Mouse (Mus musculus): ENCODE results near the gene Thsd4. TPM values are rescaled to one million over a fixed set of nuclear protein-coding genes. Genes with fewer than 3 reads are reported as not detected.
A peak's percentile ranks its signal among the peaks of the same experiment; 100 is the strongest.

The Thsd4 gene
- polyA plus RNA-seq, 1 experiment from 2014 or later: 8.7 TPM

GRCm38 (mm10) chr9:60234233-60235115, 287.4 kb downstream of the Thsd4 start:
- 0 out of 2 replicates have a peak, but pooled peaks have one; percentile 63 for ATAC-seq (ENCODE audit: low read depth)
- Histone ChIP-seq H3K4me1 (replicated peaks) (peaks cover 46% of the 10 kb centered on the region), H3K4me3 (no peak overlapping the region), H3K36me3 (no peaks in the 10 kb centered on the region), H3K9ac (no peak overlapping the region), H3K4me2 (no peak overlapping the region), H3K27ac (replicated peaks) (peak overlapping the region; percentile 49), H3K9me3 (no peaks in the 10 kb centered on the region), H3K27me3 (no peaks in the 10 kb centered on the region)
- 26% methylated on average over 8 of the region's 8 CpGs for WGBS

- peak; percentile 32 for ATAC-seq (ENCODE audit: low read depth)
- Histone ChIP-seq H3K36me3 (no peaks in the 10 kb centered on the region), H3K4me3 (no peak overlapping the region), H3K27me3 (no peaks in the 10 kb centered on the region), H3K4me1 (replicated peaks) (peaks cover 52% of the 10 kb centered on the region), H3K9me3 (no peaks in the 10 kb centered on the region), H3K27ac (replicated peaks) (peak overlapping the region; percentile 65), H3K4me2 (no peak overlapping the region), H3K9ac (no peak overlapping the region)
- WGBS: 56% methylated on average over 9 of the region's 9 CpGs
These were observed 289.6 kb downstream of the Thsd4 start for GRCm38 (mm10) chr9:60231981-60232881.

GRCm38 (mm10) chr9:60229496-60229895, 292.4 kb downstream of the Thsd4 start:
- Histone ChIP-seq H3K9me3 (no peaks in the 10 kb centered on the region), H3K36me3 (no peaks in the 10 kb centered on the region), H3K4me2 (no peak overlapping the region), H3K4me1 (replicated peaks) (peaks cover 44% of the 10 kb centered on the region), H3K27ac (replicated peaks) (no peak overlapping the region), H3K27me3 (no peaks in the 10 kb centered on the region), H3K4me3 (no peak overlapping the region), H3K9ac (no peak overlapping the region)
- no peak for ATAC-seq (ENCODE audit: low read depth)
- WGBS: 60% methylated on average over 4 of the region's 4 CpGs

- Histone ChIP-seq H3K9ac (no peak overlapping the region), H3K27ac (replicated peaks) (no peak overlapping the region), H3K4me2 (no peak overlapping the region), H3K9me3 (no peaks in the 10 kb centered on the region), H3K36me3 (no peaks in the 10 kb centered on the region), H3K4me1 (replicated peaks) (peaks cover 43% of the 10 kb centered on the region), H3K27me3 (no peaks in the 10 kb centered on the region), H3K4me3 (no peak overlapping the region)
- ATAC-seq (ENCODE audit: low read depth): no peak
- WGBS: 82% methylated on average over 7 of the region's 7 CpGs
These were observed 294.1 kb downstream of the Thsd4 start for GRCm38 (mm10) chr9:60227727-60228126.

GRCm38 (mm10) chr9:60226679-60227078, 295.2 kb downstream of the Thsd4 start:
- no peak overlapping the region for H3K4me2 ChIP-seq
- H3K4me1 ChIP-seq (replicated peaks): peaks cover 33% of the 10 kb centered on the region
- no peak for ATAC-seq (ENCODE audit: low read depth)
- no peaks in the 10 kb centered on the region for H3K9me3 ChIP-seq
- H3K9ac ChIP-seq: no peak overlapping the region
- H3K27ac ChIP-seq (replicated peaks): no peak overlapping the region
- no peak overlapping the region for H3K4me3 ChIP-seq
- 82% methylated on average over 4 of the region's 4 CpGs for WGBS
- no peaks in the 10 kb centered on the region for H3K27me3 ChIP-seq
- H3K36me3 ChIP-seq: no peaks in the 10 kb centered on the region

GRCm38 (mm10) chr9:60226155-60226554, 295.7 kb downstream of the Thsd4 start:
- Histone ChIP-seq H3K4me3 (no peak overlapping the region), H3K36me3 (no peaks in the 10 kb centered on the region), H3K9ac (no peak overlapping the region), H3K27ac (replicated peaks) (no peak overlapping the region), H3K9me3 (no peaks in the 10 kb centered on the region), H3K27me3 (no peaks in the 10 kb centered on the region), H3K4me1 (replicated peaks) (peaks cover 28% of the 10 kb centered on the region), H3K4me2 (no peak overlapping the region)
- 92% methylated on average over 14 of the region's 14 CpGs for WGBS
- no peak for ATAC-seq (ENCODE audit: low read depth)

- Histone ChIP-seq H3K4me3 (no peak overlapping the region), H3K27ac (replicated peaks) (no peak overlapping the region), H3K27me3 (no peaks in the 10 kb centered on the region), H3K4me2 (no peak overlapping the region), H3K36me3 (no peaks in the 10 kb centered on the region), H3K9ac (no peak overlapping the region), H3K4me1 (replicated peaks) (peaks cover 21% of the 10 kb centered on the region), H3K9me3 (no peaks in the 10 kb centered on the region)
- 80% methylated on average over 7 of the region's 7 CpGs for whole genome bisulfite sequencing
- no peak for ATAC-seq (ENCODE audit: low read depth)
These were observed 296.4 kb downstream of the Thsd4 start for GRCm38 (mm10) chr9:60225453-60225852.

GRCm38 (mm10) chr9:60224039-60224695, 297.7 kb downstream of the Thsd4 start:
- 15% methylated on average over 6 of the region's 6 CpGs for WGBS
- Histone ChIP-seq H3K27ac (replicated peaks) (peak overlapping the region; percentile 9; the same call in 1 of the 2 replicates), H3K4me1 (replicated peaks) (peaks cover 17% of the 10 kb centered on the region), H3K9me3 (no peaks in the 10 kb centered on the region), H3K9ac (no peak overlapping the region), H3K36me3 (no peaks in the 10 kb centered on the region), H3K4me3 (no peak overlapping the region), H3K4me2 (no peak overlapping the region), H3K27me3 (no peaks in the 10 kb centered on the region)
- peak; percentile 47; the same call in 1 of the 2 replicates for ATAC-seq (ENCODE audit: low read depth)

- ATAC-seq (ENCODE audit: low read depth): no peak
These were observed 301.4 kb downstream of the Thsd4 start for GRCm38 (mm10) chr9:60220431-60220830.

GRCm38 (mm10) chr9:60218396-60218795, 303.4 kb downstream of the Thsd4 start:
- no peak overlapping the region for H3K9ac ChIP-seq
- 83% methylated on average over 6 of the region's 6 CpGs for WGBS
- no peaks in the 10 kb centered on the region for H3K27me3 ChIP-seq
- no peak overlapping the region for H3K27ac ChIP-seq (replicated peaks)
- no peaks in the 10 kb centered on the region for H3K36me3 ChIP-seq
- no peak for ATAC-seq (ENCODE audit: low read depth)
- no peak overlapping the region for H3K4me3 ChIP-seq
- no peaks in the 10 kb centered on the region; the same call in 1 of the 2 replicates for H3K4me1 ChIP-seq (replicated peaks)
- H3K9me3 ChIP-seq: no peaks in the 10 kb centered on the region
- no peak overlapping the region for H3K4me2 ChIP-seq

More at GRCm38 (mm10) chr9:60220431-60220830, 301.4 kb downstream of the Thsd4 start:
- Histone ChIP-seq H3K9me3 (no peaks in the 10 kb centered on the region), H3K27ac (replicated peaks) (no peak overlapping the region), H3K4me3 (no peak overlapping the region), H3K27me3 (no peaks in the 10 kb centered on the region), H3K9ac (no peak overlapping the region), H3K4me1 (replicated peaks) (peaks cover 11% of the 10 kb centered on the region), H3K4me2 (no peak overlapping the region), H3K36me3 (no peaks in the 10 kb centered on the region)
- 85% methylated on average over 2 of the region's 2 CpGs for WGBS

GRCm38 (mm10) chr9:60216029-60216428, 305.8 kb downstream of the Thsd4 start:
- 87% methylated on average over 6 of the region's 6 CpGs for WGBS
- no peaks in the 10 kb centered on the region for H3K9me3 ChIP-seq
- H3K4me2 ChIP-seq: no peak overlapping the region
- no peak overlapping the region for H3K9ac ChIP-seq
- H3K4me1 ChIP-seq (replicated peaks): no peaks in the 10 kb centered on the region
- no peaks in the 10 kb centered on the region for H3K27me3 ChIP-seq
- no peaks in the 10 kb centered on the region for H3K36me3 ChIP-seq
- H3K27ac ChIP-seq (replicated peaks): no peak overlapping the region
- H3K4me3 ChIP-seq: no peak overlapping the region
- ATAC-seq (ENCODE audit: low read depth): no peak
